9 mouse cellular contexts compared by ENCODE assay signal in genomic region chr10:63026156-63026794, GRCm38 (mm10). TPM values are rescaled to one million over a fixed set of nuclear protein-coding genes. Genes with fewer than 3 reads are reported as not detected.
A peak's percentile ranks its signal among the peaks of the same experiment; 100 is the strongest.
DNase-seq lines count a peak whose midpoint lies in the region; ATAC-seq lines count a peak whose summit lies in the region.
"Had no signal": no experiment of that assay in that cellular context is flagged by ENCODE, and none has a peak within 500 bp of the region (broad histone marks: within the 10 kb centered on the region; RNA-seq: fewer than 3 reads in every experiment).

No protein-coding gene starts in this region.

- H3K9me3 ChIP-seq in forebrain, embryonic 11.5 days (ENCODE audit: control insufficient read depth, low read length) = no peaks in the 10 kb centered on the region
- H3K9me3 ChIP-seq in limb, embryonic 11.5 days (ENCODE audit: control insufficient read depth, low read length) = no peaks in the 10 kb centered on the region
- no peaks in the 10 kb centered on the region for H3K9me3 ChIP-seq in neural tube, embryonic 15.5 days (replicated peaks)

- H3K4me1 ChIP-seq in forebrain, embryonic 11.5 days (replicated peaks; ENCODE audit: control insufficient read depth, insufficient read depth, low read length) = peaks cover 11% of the 10 kb centered on the region
- peaks cover 6% of the 10 kb centered on the region for H3K4me1 ChIP-seq in limb, embryonic 11.5 days (ENCODE audit: control insufficient read depth, insufficient read depth, low read length)
- H3K4me1 ChIP-seq in neural tube, embryonic 15.5 days = peaks cover 40% of the 10 kb centered on the region

- DNase-seq in layer of hippocampus, adult 18-20 months (ENCODE audit: low spot score in 2 of 2) = peak; percentile 46 to 65
- DNase-seq in layer of hippocampus, postnatal 25 days (ENCODE audit: extremely low spot score in 1 of 2, low spot score in 1 of 2) = no peak
- peak; percentile 68 for DNase-seq in forebrain, embryonic 11.5 days (ENCODE audit: low spot score)
- DNase-seq in limb, embryonic 11.5 days (ENCODE audit: low spot score) = peak; percentile 34
- no peak for DNase-seq in cerebellum, adult 11-12 months
- DNase-seq in kidney, adult 8-10 months = no peak

- H3K4me3 ChIP-seq in forebrain, embryonic 11.5 days (ENCODE audit: low read depth, low read length) = no peak overlapping the region
- no peak overlapping the region for H3K4me3 ChIP-seq in limb, embryonic 11.5 days (ENCODE audit: low read depth, low read length)
- no peak overlapping the region for H3K4me3 ChIP-seq in neural tube, embryonic 15.5 days (replicated peaks)

- H3K4me2 ChIP-seq in forebrain, embryonic 11.5 days (ENCODE audit: low read depth, low read length, severe bottlenecking) = peak overlapping the region; percentile 34; the same call in 1 of the 2 replicates
- H3K4me2 ChIP-seq in limb, embryonic 11.5 days (ENCODE audit: low read depth, severe bottlenecking) = 0 out of 2 replicates have a peak overlapping the region, but pooled peaks have one; percentile 8
- H3K4me2 ChIP-seq in neural tube, embryonic 15.5 days = peak overlapping the region; percentile 67

- H3K27ac ChIP-seq in forebrain, embryonic 11.5 days (ENCODE audit: low read depth, low read length) = peak overlapping the region; percentile 100
- no peak overlapping the region for H3K27ac ChIP-seq in limb, embryonic 11.5 days (replicated peaks; ENCODE audit: low read depth, low read length)
- peak overlapping the region; percentile 100 for H3K27ac ChIP-seq in neural tube, embryonic 15.5 days (replicated peaks)

- WGBS in forebrain, embryonic 11.5 days = 4% methylated on average over 8 of the region's 8 CpGs
- WGBS in limb, embryonic 11.5 days = 38% methylated on average over 8 of the region's 8 CpGs
- WGBS in neural tube, embryonic 15.5 days = 7% methylated on average over 8 of the region's 8 CpGs

- peak; percentile 22 for ATAC-seq in forebrain, embryonic 11.5 days (replicated peaks; ENCODE audit: low FRiP score)
- no peak for ATAC-seq in limb, embryonic 11.5 days (ENCODE audit: insufficient number of reproducible peaks, low FRiP score, low TSS enrichment, low read depth)
- ATAC-seq in neural tube, embryonic 15.5 days (ENCODE audit: low FRiP score) = no peak
- no peak for ATAC-seq in activated CD4-positive, CD25-positive, alpha-beta regulatory T cell, adult 4 months
- ATAC-seq: lung, postnatal 0 days had no signal

- H3K36me3 ChIP-seq in forebrain, embryonic 11.5 days (ENCODE audit: control insufficient read depth, insufficient read depth, low read length) = no peaks in the 10 kb centered on the region
- no peaks in the 10 kb centered on the region for H3K36me3 ChIP-seq in limb, embryonic 11.5 days (ENCODE audit: control insufficient read depth, insufficient read depth, low read length)
- no peaks in the 10 kb centered on the region for H3K36me3 ChIP-seq in neural tube, embryonic 15.5 days

- H3K27me3 ChIP-seq in forebrain, embryonic 11.5 days (ENCODE audit: control insufficient read depth, insufficient read depth, low read length) = no peaks in the 10 kb centered on the region
- H3K27me3 ChIP-seq in limb, embryonic 11.5 days (ENCODE audit: control insufficient read depth, insufficient read depth, low read length) = no peaks in the 10 kb centered on the region
- no peaks in the 10 kb centered on the region for H3K27me3 ChIP-seq in neural tube, embryonic 15.5 days (replicated peaks)

- peak overlapping the region; percentile 14; the same call in 1 of the 2 replicates for H3K9ac ChIP-seq in forebrain, embryonic 11.5 days (ENCODE audit: low read length)
- no peak overlapping the region for H3K9ac ChIP-seq in limb, embryonic 11.5 days (ENCODE audit: low read length)
- H3K9ac ChIP-seq in neural tube, embryonic 15.5 days (replicated peaks) = 0 out of 2 replicates have a peak overlapping the region, but pooled peaks have one; percentile 6

RNA-seq across cellular contexts. Expression of gene Pbld2, which starts 2.2 kb away (rescaled TPM):
- 1 to 10 TPM; 1.7 to 1.9 TPM for total RNA-seq in layer of hippocampus, adult 18-20 months (2021)
- 1 to 10 TPM; 1.3 to 1.6 TPM for total RNA-seq in layer of hippocampus, postnatal 25 days (2021)
- 0.88 and 0.89 TPM in 2 replicates for polyA plus RNA-seq in forebrain, embryonic 11.5 days (2014; fragmentation: Nextera tagmentation; extraction: Ambion mirVana)
- 0.73 and 0.88 TPM in 2 replicates for polyA plus RNA-seq in limb, embryonic 11.5 days (2014; fragmentation: Nextera tagmentation; extraction: Ambion mirVana)
- 0.81 and 1.00 TPM in 2 replicates for polyA plus RNA-seq in neural tube, embryonic 15.5 days (2015; fragmentation: Nextera tagmentation; extraction: Ambion mirVana)
- polyA plus RNA-seq in activated CD4-positive, CD25-positive, alpha-beta regulatory T cell, adult 4 months (2017; shearing (Covaris generic)) = under 1 TPM in 1 of 2 experiments, not detected in 1; 0.44 TPM

RNA-seq across cellular contexts. Expression of gene Hnrnph3, which starts 2.3 kb away (rescaled TPM):
- 10 to 100 TPM; 51.5 to 55.5 TPM for total RNA-seq in layer of hippocampus, adult 18-20 months (2021)
- total RNA-seq in layer of hippocampus, postnatal 25 days (2021) = 10 to 100 TPM; 40.8 to 53.7 TPM
- 161 and 170 TPM in 2 replicates for polyA plus RNA-seq in forebrain, embryonic 11.5 days (2014; fragmentation: Nextera tagmentation; extraction: Ambion mirVana)
- polyA plus RNA-seq in limb, embryonic 11.5 days (2014; fragmentation: Nextera tagmentation; extraction: Ambion mirVana) = 116 and 141 TPM in 2 replicates
- 116 and 117 TPM in 2 replicates for polyA plus RNA-seq in neural tube, embryonic 15.5 days (2015; fragmentation: Nextera tagmentation; extraction: Ambion mirVana)
- polyA plus RNA-seq in activated CD4-positive, CD25-positive, alpha-beta regulatory T cell, adult 4 months (2017; shearing (Covaris generic)) = 10 to 100 TPM; 66.3 to 75.6 TPM

RNA-seq across cellular contexts. Expression of gene Pbld1, which starts 33.7 kb away (rescaled TPM):
- under 1 TPM; 0.35 to 0.43 TPM for total RNA-seq in layer of hippocampus, adult 18-20 months (2021)
- under 1 TPM; 0.30 to 0.31 TPM for total RNA-seq in layer of hippocampus, postnatal 25 days (2021)
- 1.6 and 1.8 TPM in 2 replicates for polyA plus RNA-seq in forebrain, embryonic 11.5 days (2014; fragmentation: Nextera tagmentation; extraction: Ambion mirVana)
- 1.7 and 2.1 TPM in 2 replicates for polyA plus RNA-seq in limb, embryonic 11.5 days (2014; fragmentation: Nextera tagmentation; extraction: Ambion mirVana)
- polyA plus RNA-seq in neural tube, embryonic 15.5 days (2015; fragmentation: Nextera tagmentation; extraction: Ambion mirVana) = 0.73 and 1.0 TPM in 2 replicates
- not detected for polyA plus RNA-seq in activated CD4-positive, CD25-positive, alpha-beta regulatory T cell, adult 4 months (2017; shearing (Covaris generic))

RNA-seq across cellular contexts. Expression of gene Rufy2, which starts 46.3 kb away (rescaled TPM):
- total RNA-seq in layer of hippocampus, adult 18-20 months (2021) = 10 to 100 TPM; 73.4 to 76.1 TPM
- total RNA-seq in layer of hippocampus, postnatal 25 days (2021) = 10 to 100 TPM; 67.3 to 73.5 TPM
- polyA plus RNA-seq in forebrain, embryonic 11.5 days (2014; fragmentation: Nextera tagmentation; extraction: Ambion mirVana) = 22.7 and 27.1 TPM in 2 replicates
- 20.5 and 21.6 TPM in 2 replicates for polyA plus RNA-seq in limb, embryonic 11.5 days (2014; fragmentation: Nextera tagmentation; extraction: Ambion mirVana)
- polyA plus RNA-seq in neural tube, embryonic 15.5 days (2015; fragmentation: Nextera tagmentation; extraction: Ambion mirVana) = 59.5 and 61.5 TPM in 2 replicates
- polyA plus RNA-seq in activated CD4-positive, CD25-positive, alpha-beta regulatory T cell, adult 4 months (2017; shearing (Covaris generic)) = 10 to 100 TPM; 35.9 to 36.7 TPM

Comparison
In these comparisons a context has a peak if more than half of its experiments do, and no peak if none do; other contexts are left out.
1. DNase-seq: peak in layer of hippocampus, adult 18-20 months (2 of 2), forebrain, embryonic 11.5 days (single experiment) and limb, embryonic 11.5 days (single experiment); none in layer of hippocampus, postnatal 25 days (0 of 2), cerebellum, adult 11-12 months (single experiment) and kidney, adult 8-10 months (0 of 2).
2. H3K4me2 ChIP-seq: peak in every context shown above with its lines; median percentile 67 in neural tube, embryonic 15.5 days; 34 in forebrain, embryonic 11.5 days; 8 in limb, embryonic 11.5 days.